ENCODE assay signal across 17 mouse cellular contexts in genomic region chr2:74734451-74734850, GRCm38 (mm10). TPM values are rescaled to one million over a fixed set of nuclear protein-coding genes. Genes with fewer than 3 reads are reported as not detected.
DNase-seq lines count a peak whose midpoint lies in the region; ATAC-seq and TF ChIP-seq lines count a peak whose summit lies in the region.
"Had no signal": no experiment of that assay in that cellular context is flagged by ENCODE, and none has a peak within 500 bp of the region (broad histone marks: within the 10 kb centered on the region; RNA-seq: fewer than 3 reads in every experiment).

No protein-coding gene starts in this region.

- H3K27me3 ChIP-seq in midbrain, embryonic 10.5 days (ENCODE audit: low read depth, poor library complexity, severe bottlenecking): peaks cover 100% of the 10 kb centered on the region
- H3K27me3 ChIP-seq in midbrain, embryonic 16.5 days (ENCODE audit: control insufficient read depth, insufficient read depth, low read depth, low read length): peaks cover 77% of the 10 kb centered on the region
- H3K27me3 ChIP-seq in hindbrain, embryonic 11.5 days (ENCODE audit: control insufficient read depth, insufficient read depth, low read length): peaks cover 78% of the 10 kb centered on the region
- H3K27me3 ChIP-seq in intestine, embryonic 15.5 days (replicated peaks): peaks cover 75% of the 10 kb centered on the region
- no peaks in the 10 kb centered on the region for H3K27me3 ChIP-seq in neural tube, embryonic 15.5 days (replicated peaks)
- H3K27me3 ChIP-seq: CH12.LX had no signal

- intact Hi-C loops in left cerebral cortex, adult 2 months (cut with DNase I): no loop called here

- no peak overlapping the region for H3K4me3 ChIP-seq in midbrain, embryonic 10.5 days
- H3K4me3 ChIP-seq in midbrain, embryonic 16.5 days (ENCODE audit: low read depth, low read length): no peak overlapping the region
- peak overlapping the region; percentile 48 for H3K4me3 ChIP-seq in hindbrain, embryonic 11.5 days (ENCODE audit: low read depth, low read length)
- peak overlapping the region; percentile 6; the same call in 1 of the 2 replicates for H3K4me3 ChIP-seq in intestine, embryonic 15.5 days (replicated peaks)
- 0 out of 2 replicates have a peak overlapping the region, but pooled peaks have one; percentile 9 for H3K4me3 ChIP-seq in neural tube, embryonic 15.5 days (replicated peaks)
- H3K4me3 ChIP-seq in left cerebral cortex, adult 2 months: no peak overlapping the region
- H3K4me3 ChIP-seq: heart, embryonic 10.5 days; liver, embryonic 15.5 days had no signal

- under 1% methylated on average over 13 of the region's 13 CpGs for WGBS in midbrain, embryonic 10.5 days
- 0% methylated on average over 13 of the region's 13 CpGs for WGBS in midbrain, embryonic 16.5 days
- under 1% methylated on average over 13 of the region's 13 CpGs for WGBS in hindbrain, embryonic 11.5 days
- WGBS in intestine, embryonic 15.5 days: 13% methylated on average over 13 of the region's 13 CpGs
- WGBS in neural tube, embryonic 15.5 days: 3% methylated on average over 13 of the region's 13 CpGs

- H3K4me2 ChIP-seq in midbrain, embryonic 16.5 days (ENCODE audit: low read length): no peak overlapping the region
- peak overlapping the region; percentile 54 for H3K4me2 ChIP-seq in hindbrain, embryonic 11.5 days (replicated peaks; ENCODE audit: low read depth, low read length)
- peak overlapping the region; percentile 53 for H3K4me2 ChIP-seq in intestine, embryonic 15.5 days (replicated peaks)
- H3K4me2 ChIP-seq in neural tube, embryonic 15.5 days: peak overlapping the region; percentile 58
- H3K4me2 ChIP-seq: liver, embryonic 15.5 days had no signal

- no peak for ATAC-seq in midbrain, embryonic 16.5 days
- ATAC-seq in hindbrain, embryonic 11.5 days (ENCODE audit: low FRiP score): peak; percentile 43
- 0 out of 2 replicates have a peak, but pooled peaks have one; percentile 15 for ATAC-seq in intestine, embryonic 15.5 days
- ATAC-seq in neural tube, embryonic 15.5 days (ENCODE audit: low FRiP score): peak; percentile 33
- ATAC-seq in erythroblast, adult 5-6 weeks (replicated peaks; ENCODE audit: low FRiP score, poor library complexity, severe bottlenecking): no peak

- DNase-seq in midbrain, embryonic 10.5 days (ENCODE audit: low spot score): peak; percentile 52
- DNase-seq in hindbrain, embryonic 11.5 days (ENCODE audit: low spot score): no peak
- no peak for DNase-seq in left cerebral cortex, adult 2 months (ENCODE audit: extremely low spot score in 1 of 2, low spot score in 2 of 2)
- DNase-seq: cerebellum, postnatal 36 days; spleen, adult 18-20 months had no signal

- H3K27ac ChIP-seq in midbrain, embryonic 10.5 days (replicated peaks): no peak overlapping the region
- H3K27ac ChIP-seq in midbrain, embryonic 16.5 days (ENCODE audit: low read length): no peak overlapping the region
- peak overlapping the region; percentile 95 for H3K27ac ChIP-seq in hindbrain, embryonic 11.5 days (ENCODE audit: low read depth, low read length)
- H3K27ac ChIP-seq in intestine, embryonic 15.5 days: peak overlapping the region; percentile 24; the same call in 1 of the 2 replicates
- H3K27ac ChIP-seq in neural tube, embryonic 15.5 days (replicated peaks): peak overlapping the region; percentile 91
- H3K27ac ChIP-seq in left cerebral cortex, adult 2 months: no peak overlapping the region
- H3K27ac ChIP-seq: heart, embryonic 10.5 days; liver, embryonic 15.5 days had no signal

- TF ChIP-seq CTCF in left cerebral cortex, adult 2 months (IDR thresholded peaks at IDR 0.05): no peak

- no peak overlapping the region for H3K9ac ChIP-seq in midbrain, embryonic 16.5 days (ENCODE audit: low read depth, low read length)
- peak overlapping the region; percentile 76 for H3K9ac ChIP-seq in hindbrain, embryonic 11.5 days (ENCODE audit: low read depth, low read length)
- H3K9ac ChIP-seq in intestine, embryonic 15.5 days: no peak overlapping the region
- peak overlapping the region; percentile 46 for H3K9ac ChIP-seq in neural tube, embryonic 15.5 days (replicated peaks)
- H3K9ac ChIP-seq: liver, embryonic 15.5 days had no signal

- H3K4me1 ChIP-seq in midbrain, embryonic 10.5 days: peaks cover 12% of the 10 kb centered on the region; the same call in 1 of the 2 replicates
- H3K4me1 ChIP-seq in midbrain, embryonic 16.5 days (ENCODE audit: control insufficient read depth, insufficient read depth, low read length): no peaks in the 10 kb centered on the region
- H3K4me1 ChIP-seq in hindbrain, embryonic 11.5 days (replicated peaks; ENCODE audit: control insufficient read depth, insufficient read depth, low read length): no peaks in the 10 kb centered on the region; the same call in 1 of the 2 replicates
- H3K4me1 ChIP-seq in intestine, embryonic 15.5 days (replicated peaks): peaks cover 6% of the 10 kb centered on the region; the same call in 1 of the 2 replicates
- H3K4me1 ChIP-seq in neural tube, embryonic 15.5 days: peaks cover 92% of the 10 kb centered on the region
- H3K4me1 ChIP-seq: liver, embryonic 15.5 days had no signal

- H3K36me3 ChIP-seq in midbrain, embryonic 10.5 days: no peaks in the 10 kb centered on the region
- H3K36me3 ChIP-seq in midbrain, embryonic 16.5 days (ENCODE audit: control insufficient read depth, insufficient read depth, low read length): no peaks in the 10 kb centered on the region
- no peaks in the 10 kb centered on the region for H3K36me3 ChIP-seq in hindbrain, embryonic 11.5 days (ENCODE audit: control insufficient read depth, insufficient read depth, low read length)
- no peaks in the 10 kb centered on the region for H3K36me3 ChIP-seq in intestine, embryonic 15.5 days
- H3K36me3 ChIP-seq in neural tube, embryonic 15.5 days: no peaks in the 10 kb centered on the region
- H3K36me3 ChIP-seq: heart, embryonic 10.5 days; liver, embryonic 15.5 days had no signal

- no peaks in the 10 kb centered on the region for H3K9me3 ChIP-seq in midbrain, embryonic 10.5 days (replicated peaks)
- no peaks in the 10 kb centered on the region for H3K9me3 ChIP-seq in midbrain, embryonic 16.5 days (replicated peaks; ENCODE audit: control insufficient read depth, low read length, poor library complexity, severe bottlenecking)
- H3K9me3 ChIP-seq in hindbrain, embryonic 11.5 days (ENCODE audit: control insufficient read depth, low read length): no peaks in the 10 kb centered on the region
- no peaks in the 10 kb centered on the region for H3K9me3 ChIP-seq in intestine, embryonic 15.5 days
- no peaks in the 10 kb centered on the region for H3K9me3 ChIP-seq in neural tube, embryonic 15.5 days (replicated peaks)
- H3K9me3 ChIP-seq: heart, embryonic 10.5 days; liver, embryonic 15.5 days had no signal

RNA-seq across cellular contexts. Expression of gene Gm28230, which starts 7.9 kb away (rescaled TPM):
- not detected in 2 replicates for polyA plus RNA-seq in midbrain, embryonic 10.5 days (2016; fragmentation: Nextera tagmentation; extraction: Ambion mirVana)
- not detected in 2 replicates for polyA plus RNA-seq in midbrain, embryonic 16.5 days (2015; fragmentation: Nextera tagmentation; extraction: Ambion mirVana)
- 0.73 and 0.89 TPM in 2 replicates for polyA plus RNA-seq in hindbrain, embryonic 11.5 days (2014; fragmentation: Nextera tagmentation; extraction: Ambion mirVana)
- 0.55 and 0.73 TPM in 2 replicates for polyA plus RNA-seq in intestine, embryonic 15.5 days (2015; fragmentation: Nextera tagmentation; extraction: Ambion mirVana)
- 0.96 and 2.0 TPM in 2 replicates for polyA plus RNA-seq in neural tube, embryonic 15.5 days (2015; fragmentation: Nextera tagmentation; extraction: Ambion mirVana)
- not detected for total RNA-seq in left cerebral cortex, adult 2 months (2021)
- total RNA-seq in erythroblast, adult 5-6 weeks (2015; ENCODE audit: low replicate concordance): not detected in 2 replicates
- not detected in 2 replicates for total RNA-seq in erythroblast, adult 5-6 weeks (2017; ENCODE audit: low replicate concordance)
- total RNA-seq: hematopoietic stem cell, adult 5-6 weeks; layer of hippocampus, adult 8-10 months; left cerebral cortex, postnatal 14 days had no signal
- polyA plus RNA-seq: frontal cortex, adult 2 months; liver, embryonic 15.5 days had no signal

RNA-seq across cellular contexts. Expression of gene Hoxd4, which starts 22.7 kb away (rescaled TPM):
- polyA plus RNA-seq in midbrain, embryonic 10.5 days (2016; fragmentation: Nextera tagmentation; extraction: Ambion mirVana): not detected in 2 replicates
- polyA plus RNA-seq in midbrain, embryonic 16.5 days (2015; fragmentation: Nextera tagmentation; extraction: Ambion mirVana): not detected in 2 replicates
- 3.3 and 3.7 TPM in 2 replicates for polyA plus RNA-seq in hindbrain, embryonic 11.5 days (2014; fragmentation: Nextera tagmentation; extraction: Ambion mirVana)
- 1.2 and 1.6 TPM in 2 replicates for polyA plus RNA-seq in intestine, embryonic 15.5 days (2015; fragmentation: Nextera tagmentation; extraction: Ambion mirVana)
- polyA plus RNA-seq in neural tube, embryonic 15.5 days (2015; fragmentation: Nextera tagmentation; extraction: Ambion mirVana): 4.3 and 4.5 TPM in 2 replicates
- total RNA-seq in left cerebral cortex, adult 2 months (2021): not detected
- not detected in 2 replicates for total RNA-seq in erythroblast, adult 5-6 weeks (2015; ENCODE audit: low replicate concordance)
- total RNA-seq in erythroblast, adult 5-6 weeks (2017; ENCODE audit: low replicate concordance): not detected in 2 replicates
- total RNA-seq: hematopoietic stem cell, adult 5-6 weeks; layer of hippocampus, adult 8-10 months; left cerebral cortex, postnatal 14 days had no signal
- polyA plus RNA-seq: frontal cortex, adult 2 months; liver, embryonic 15.5 days had no signal

RNA-seq across cellular contexts. Expression of gene Hoxd3, which starts 22.7 kb away (rescaled TPM):
- 0.06 TPM in 1 of 2 replicates, not detected in the other for polyA plus RNA-seq in midbrain, embryonic 10.5 days (2016; fragmentation: Nextera tagmentation; extraction: Ambion mirVana)
- 0.17 TPM in 1 of 2 replicates, not detected in the other for polyA plus RNA-seq in midbrain, embryonic 16.5 days (2015; fragmentation: Nextera tagmentation; extraction: Ambion mirVana)
- polyA plus RNA-seq in hindbrain, embryonic 11.5 days (2014; fragmentation: Nextera tagmentation; extraction: Ambion mirVana): 49.5 and 58.0 TPM in 2 replicates
- 18.8 and 19.2 TPM in 2 replicates for polyA plus RNA-seq in intestine, embryonic 15.5 days (2015; fragmentation: Nextera tagmentation; extraction: Ambion mirVana)
- polyA plus RNA-seq in neural tube, embryonic 15.5 days (2015; fragmentation: Nextera tagmentation; extraction: Ambion mirVana): 14.5 and 29.1 TPM in 2 replicates
- total RNA-seq in left cerebral cortex, adult 2 months (2021): not detected
- not detected in 2 replicates for total RNA-seq in erythroblast, adult 5-6 weeks (2015; ENCODE audit: low replicate concordance)
- total RNA-seq in erythroblast, adult 5-6 weeks (2017; ENCODE audit: low replicate concordance): not detected in 2 replicates
- total RNA-seq: hematopoietic stem cell, adult 5-6 weeks; layer of hippocampus, adult 8-10 months; left cerebral cortex, postnatal 14 days had no signal
- polyA plus RNA-seq: frontal cortex, adult 2 months; liver, embryonic 15.5 days had no signal

RNA-seq across cellular contexts. Expression of gene Hoxd1, which starts 28.3 kb away (rescaled TPM):
- polyA plus RNA-seq in midbrain, embryonic 10.5 days (2016; fragmentation: Nextera tagmentation; extraction: Ambion mirVana): not detected in 2 replicates
- polyA plus RNA-seq in midbrain, embryonic 16.5 days (2015; fragmentation: Nextera tagmentation; extraction: Ambion mirVana): 0.11 TPM in 1 of 2 replicates, not detected in the other
- polyA plus RNA-seq in hindbrain, embryonic 11.5 days (2014; fragmentation: Nextera tagmentation; extraction: Ambion mirVana): 1.5 and 1.7 TPM in 2 replicates
- polyA plus RNA-seq in intestine, embryonic 15.5 days (2015; fragmentation: Nextera tagmentation; extraction: Ambion mirVana): 0.09 and 0.10 TPM in 2 replicates
- polyA plus RNA-seq in neural tube, embryonic 15.5 days (2015; fragmentation: Nextera tagmentation; extraction: Ambion mirVana): 1.7 and 2.1 TPM in 2 replicates
- not detected for total RNA-seq in left cerebral cortex, adult 2 months (2021)
- total RNA-seq in erythroblast, adult 5-6 weeks (2015; ENCODE audit: low replicate concordance): not detected in 2 replicates
- total RNA-seq in erythroblast, adult 5-6 weeks (2017; ENCODE audit: low replicate concordance): not detected in 2 replicates
- total RNA-seq: adrenal gland, adult 18-20 months; CH12.LX; hematopoietic stem cell, adult 5-6 weeks; left cerebral cortex, postnatal 14 days had no signal

RNA-seq across cellular contexts. Expression of gene Hoxd8, which starts 30.0 kb away (rescaled TPM):
- not detected in 2 replicates for polyA plus RNA-seq in midbrain, embryonic 10.5 days (2016; fragmentation: Nextera tagmentation; extraction: Ambion mirVana)
- not detected in 2 replicates for polyA plus RNA-seq in midbrain, embryonic 16.5 days (2015; fragmentation: Nextera tagmentation; extraction: Ambion mirVana)
- 0.19 and 0.50 TPM in 2 replicates for polyA plus RNA-seq in hindbrain, embryonic 11.5 days (2014; fragmentation: Nextera tagmentation; extraction: Ambion mirVana)
- 4.2 and 5.1 TPM in 2 replicates for polyA plus RNA-seq in intestine, embryonic 15.5 days (2015; fragmentation: Nextera tagmentation; extraction: Ambion mirVana)
- polyA plus RNA-seq in neural tube, embryonic 15.5 days (2015; fragmentation: Nextera tagmentation; extraction: Ambion mirVana): 12.4 and 12.5 TPM in 2 replicates
- total RNA-seq in left cerebral cortex, adult 2 months (2021): not detected
- total RNA-seq in erythroblast, adult 5-6 weeks (2015; ENCODE audit: low replicate concordance): not detected in 2 replicates
- total RNA-seq in erythroblast, adult 5-6 weeks (2017; ENCODE audit: low replicate concordance): not detected in 2 replicates
- total RNA-seq: hematopoietic stem cell, adult 5-6 weeks; layer of hippocampus, adult 8-10 months; left cerebral cortex, postnatal 14 days had no signal

Comparison
In these comparisons a context has a peak if more than half of its experiments do, and no peak if none do; other contexts are left out.
1. H3K27ac ChIP-seq: peak in hindbrain, embryonic 11.5 days (single experiment), intestine, embryonic 15.5 days (single experiment) and neural tube, embryonic 15.5 days (single experiment); none in midbrain, embryonic 10.5 days (single experiment), midbrain, embryonic 16.5 days (single experiment) and left cerebral cortex, adult 2 months (single experiment).
2. H3K4me3 ChIP-seq: peak in hindbrain, embryonic 11.5 days (single experiment), intestine, embryonic 15.5 days (single experiment) and neural tube, embryonic 15.5 days (single experiment); none in midbrain, embryonic 10.5 days (single experiment), midbrain, embryonic 16.5 days (single experiment) and left cerebral cortex, adult 2 months (single experiment).
3. ATAC-seq: peak in hindbrain, embryonic 11.5 days (single experiment), intestine, embryonic 15.5 days (single experiment) and neural tube, embryonic 15.5 days (single experiment); none in midbrain, embryonic 16.5 days (single experiment) and erythroblast, adult 5-6 weeks (single experiment).
4. H3K9ac ChIP-seq: peak in hindbrain, embryonic 11.5 days (single experiment) and neural tube, embryonic 15.5 days (single experiment); none in midbrain, embryonic 16.5 days (single experiment) and intestine, embryonic 15.5 days (single experiment).
5. RNA of gene Hoxd3, which starts 22.7 kb away (polyA plus RNA-seq): 49.5 to 58.0 TPM in hindbrain, embryonic 11.5 days, 14.5 to 29.1 TPM in neural tube, embryonic 15.5 days and 18.8 to 19.2 TPM in intestine, embryonic 15.5 days; 0.06 TPM in midbrain, embryonic 10.5 days and 0.17 TPM in midbrain, embryonic 16.5 days; every median in the first group is over 10 times any median in the second.